Mouse (Mus musculus) neural tube, embryonic 13.5 days (tissue): ENCODE measurements around the gene Bmp10. TPM values are rescaled to one million over a fixed set of nuclear protein-coding genes. Genes with fewer than 3 reads are reported as not detected.

ENCODE experiments used
- ATAC-seq: fragments of 200-750 bp; cut with Nextera tagmentation; 2 replicates; pipeline ENCODE4 v1.8.0; 2017; ENCODE audit warnings: low read depth, mild to moderate bottlenecking, moderate TSS enrichment, moderate library complexity
- H3K27ac ChIP-seq: fragments of 300-500 bp; sonication (generic); replicated peaks from 2 replicates; pipeline ENCODE4 v1.5.1; 2015; ENCODE audit warnings: moderate library complexity, mild to moderate bottlenecking, inconsistent platforms
- H3K27me3 ChIP-seq: fragments of 300-500 bp; sonication (generic); 2 replicates; pipeline ENCODE4 v1.6.1; 2015; ENCODE audit warnings: mild to moderate bottlenecking, inconsistent platforms
- H3K36me3 ChIP-seq: fragments of 300-500 bp; sonication (generic); 2 replicates; pipeline ENCODE4 v1.6.1; 2015; ENCODE audit warnings: mild to moderate bottlenecking, inconsistent platforms
- H3K4me1 ChIP-seq: fragments of 300-500 bp; sonication (generic); replicated peaks from 2 replicates; pipeline ENCODE4 v1.6.1; 2015; ENCODE audit warnings: inconsistent platforms
- H3K4me2 ChIP-seq: fragments of 300-500 bp; sonication (generic); 2 replicates; pipeline ENCODE4 v1.6.1; 2015; ENCODE audit warnings: inconsistent platforms, mild to moderate bottlenecking, moderate library complexity
- H3K4me3 ChIP-seq: fragments of 300-500 bp; sonication (generic); 2 replicates; pipeline ENCODE4 v1.5.1; 2015; ENCODE audit warnings: mild to moderate bottlenecking, inconsistent platforms
- H3K9ac ChIP-seq: fragments of 300-500 bp; sonication (generic); 2 replicates; pipeline ENCODE4 v1.6.1; 2015; ENCODE audit warnings: moderate library complexity, mild to moderate bottlenecking, inconsistent platforms
- H3K9me3 ChIP-seq: fragments of 300-500 bp; sonication (generic); 2 replicates; pipeline ENCODE4 v1.6.1; 2016; ENCODE audit warnings: inconsistent platforms
- WGBS: fragments of 180-500 bp; shearing (Covaris S2); methylation state at CpG from one replicate; pipeline ENCODE4 v1.1.7; 2015; 5-methylcytosine and 5-hydroxymethylcytosine counted together
- polyA plus RNA-seq: library from polyadenylated mRNA; unstranded; fragments of >200 nt; fragmentation: Nextera tagmentation; extraction: Ambion mirVana; gene quantifications from 2 replicates; pipeline ENCODE4 v1.2.1, GENCODE M21; 2015

The Bmp10 gene
- polyA plus RNA-seq = not detected in 2 replicates

DNA sequence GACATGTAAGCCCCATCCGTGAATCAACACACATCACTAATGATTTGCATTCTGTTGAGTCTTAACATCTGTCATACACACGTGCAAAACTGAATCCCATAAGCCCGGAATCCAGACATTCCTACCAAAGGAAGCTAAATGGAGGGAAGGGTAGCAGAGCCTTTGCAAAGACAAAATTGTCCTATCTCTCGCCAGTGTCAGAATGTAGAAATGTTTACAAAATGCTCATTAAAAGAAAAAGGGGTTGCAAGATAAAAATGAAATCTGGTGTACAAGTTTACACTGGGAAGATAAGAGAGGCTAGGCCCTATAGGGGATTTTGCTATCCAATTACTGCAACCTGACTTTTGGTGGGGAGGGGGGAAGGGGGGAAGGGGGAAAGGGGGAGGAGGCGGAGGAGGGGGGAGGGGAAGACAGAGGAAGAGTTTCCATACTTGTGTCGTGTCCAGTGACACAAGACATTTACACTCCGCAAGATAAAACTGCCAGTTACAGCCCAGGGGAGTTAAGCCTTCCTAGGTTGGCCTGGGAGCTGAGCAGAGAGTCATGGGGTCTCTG is at the start of gene Bmp10:
Bmp10 (plus strand) TSS at position 508 of the 558 bp plus-strand sequence.
- WGBS = 81% methylated on average over 7 of the region's 7 CpGs
- Histone ChIP-seq H3K9me3 (no peaks in the 10 kb centered on the region), H3K9ac (no peak within 1 kb of the TSS), H3K4me3 (no peak within 1 kb of the TSS), H3K4me2 (no peak within 1 kb of the TSS), H3K36me3 (no peaks in the 10 kb centered on the region), H3K4me1 (0 out of 2 replicates have a peak, but pooled peaks cover 2% of the 10 kb centered on the region), H3K27ac (no peak within 1 kb of the TSS), H3K27me3 (no peaks in the 10 kb centered on the region)
- no peak for ATAC-seq

DNA sequence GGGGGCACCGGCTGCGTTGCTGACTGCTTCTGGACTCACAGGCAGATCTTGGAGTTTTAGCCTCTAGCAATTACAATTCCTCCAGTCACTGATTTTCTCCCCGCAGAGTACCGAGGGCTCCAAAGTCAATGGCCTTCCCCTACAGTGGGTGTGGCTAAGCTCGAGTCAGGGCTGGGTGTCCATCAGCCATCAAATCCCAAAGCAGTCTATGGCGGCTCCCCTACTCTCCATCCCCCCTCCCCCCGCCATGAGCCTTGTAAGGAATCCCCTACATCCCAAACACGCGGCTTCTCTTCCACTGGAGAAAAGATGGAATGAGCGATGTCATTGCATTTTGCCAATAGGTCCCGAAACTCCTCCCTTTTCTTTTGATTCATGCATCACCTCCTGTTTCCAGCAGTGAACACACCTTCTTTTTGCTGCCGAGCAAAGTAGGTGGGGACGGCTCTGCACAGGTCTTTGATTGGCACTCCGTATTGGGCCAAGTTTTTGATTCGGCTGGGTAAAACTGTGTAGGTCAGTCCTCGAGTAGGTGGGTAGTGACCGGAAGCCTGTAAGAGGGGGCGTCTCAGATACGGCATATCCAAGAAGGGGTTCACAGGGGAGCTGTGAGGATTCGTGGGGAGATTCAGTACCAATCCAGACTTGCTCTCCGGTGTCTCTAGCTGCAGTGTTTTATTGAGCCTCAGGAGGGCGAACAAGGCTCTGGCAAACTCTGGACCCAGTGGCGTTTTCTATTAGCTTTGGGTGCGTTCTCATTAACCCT is 44.7 kb upstream of the Bmp10 start:
- H3K9me3 ChIP-seq = no peaks in the 10 kb centered on the region
- peaks cover 11% of the 10 kb centered on the region; the same call in 1 of the 2 replicates for H3K27me3 ChIP-seq
- no peak overlapping the region for H3K27ac ChIP-seq
- H3K9ac ChIP-seq = peak overlapping the region; percentile 13; the same call in 1 of the 2 replicates
- peak; percentile 23; the same call in 1 of the 2 replicates for ATAC-seq
- H3K4me1 ChIP-seq = peaks cover 11% of the 10 kb centered on the region
- no peaks in the 10 kb centered on the region for H3K36me3 ChIP-seq
- peak overlapping the region; percentile 54 for H3K4me2 ChIP-seq
- WGBS = 18% methylated on average over 24 of the region's 24 CpGs
- H3K4me3 ChIP-seq = peak overlapping the region; percentile 33

DNA sequence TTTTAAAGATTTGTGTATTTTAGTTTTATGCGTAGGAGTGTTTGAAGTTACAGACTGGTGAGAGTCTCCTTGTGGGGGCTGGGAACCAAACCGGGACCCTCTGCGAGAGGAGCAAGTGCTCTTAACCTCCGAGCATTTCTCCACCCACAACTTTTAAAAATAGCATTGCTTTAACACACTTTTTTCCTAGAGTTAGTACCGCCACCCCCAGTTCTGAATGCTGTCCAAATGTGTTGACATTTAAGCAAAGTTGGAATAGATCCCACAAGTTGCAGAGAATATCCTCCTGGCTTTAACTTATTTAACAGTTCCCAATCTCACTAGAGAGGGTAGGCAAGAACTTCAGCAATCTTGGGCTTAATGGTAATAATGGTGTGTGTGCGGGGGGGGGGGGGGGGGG is 44.0 kb upstream of the Bmp10 start:
- Histone ChIP-seq H3K4me1 (peaks cover 17% of the 10 kb centered on the region), H3K27me3 (peaks cover 11% of the 10 kb centered on the region; the same call in 1 of the 2 replicates), H3K9me3 (no peaks in the 10 kb centered on the region), H3K9ac (no peak overlapping the region), H3K36me3 (no peaks in the 10 kb centered on the region), H3K4me3 (no peak overlapping the region), H3K4me2 (peak overlapping the region; percentile 54), H3K27ac (no peak overlapping the region)
- ATAC-seq = no peak
- 62% methylated on average over 5 of the region's 6 CpGs for WGBS

DNA sequence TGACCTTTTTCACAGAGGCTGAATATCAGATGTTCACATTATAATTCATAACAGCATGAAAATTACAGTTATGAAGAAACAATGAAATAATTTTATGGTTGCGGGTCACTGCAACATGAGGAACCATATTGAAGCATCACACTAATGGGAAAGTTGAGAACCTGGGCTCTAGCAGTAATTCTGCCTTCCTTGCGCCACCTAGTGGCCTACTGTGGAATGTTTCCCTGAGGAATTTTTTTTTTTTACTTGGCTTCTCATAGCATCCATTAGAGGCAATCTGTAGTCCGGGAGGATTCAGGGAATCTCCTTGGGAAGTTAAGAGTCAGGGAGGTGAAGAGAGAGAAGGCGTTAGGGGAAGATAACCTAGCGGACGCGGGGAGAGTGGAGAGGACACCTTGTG is 42.6 kb upstream of the Bmp10 start:
- peaks cover 17% of the 10 kb centered on the region for H3K4me1 ChIP-seq
- WGBS = 16% methylated on average over 7 of the region's 7 CpGs

DNA sequence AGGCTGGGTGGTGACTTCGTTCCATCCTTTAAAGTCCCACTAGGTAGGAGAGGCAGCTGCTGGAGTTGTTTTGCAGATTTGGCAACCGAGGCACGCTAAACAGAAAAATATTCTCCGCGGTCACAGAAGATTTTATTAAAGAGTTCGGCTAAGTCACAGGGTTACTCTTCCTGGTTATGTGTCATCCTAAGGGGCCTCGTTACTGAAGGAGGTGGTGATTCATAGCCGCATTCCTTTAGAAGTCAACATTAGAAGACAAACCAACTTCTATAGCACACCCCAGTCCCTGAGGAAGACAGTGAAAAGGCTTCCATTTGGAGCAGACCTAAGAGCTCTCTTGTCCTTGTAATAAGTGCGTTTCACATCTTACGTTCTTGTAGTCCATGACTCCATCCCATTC is 42.1 kb upstream of the Bmp10 start:
- Histone ChIP-seq H3K9me3 (no peaks in the 10 kb centered on the region), H3K4me1 (peaks cover 17% of the 10 kb centered on the region), H3K4me3 (no peak overlapping the region), H3K4me2 (no peak overlapping the region), H3K27me3 (peaks cover 6% of the 10 kb centered on the region; the same call in 1 of the 2 replicates), H3K36me3 (no peaks in the 10 kb centered on the region), H3K9ac (no peak overlapping the region), H3K27ac (no peak overlapping the region)
- ATAC-seq = no peak
- 84% methylated on average over 10 of the region's 10 CpGs for whole genome bisulfite sequencing

More for the DNA sequence above, 42.6 kb upstream of the Bmp10 start:
- H3K36me3 ChIP-seq = no peaks in the 10 kb centered on the region
- H3K27me3 ChIP-seq = peaks cover 11% of the 10 kb centered on the region; the same call in 1 of the 2 replicates
- H3K4me2 ChIP-seq = no peak overlapping the region
- H3K4me3 ChIP-seq = no peak overlapping the region
- no peaks in the 10 kb centered on the region for H3K9me3 ChIP-seq
- no peak overlapping the region for H3K27ac ChIP-seq
- ATAC-seq = no peak
- no peak overlapping the region for H3K9ac ChIP-seq

DNA sequence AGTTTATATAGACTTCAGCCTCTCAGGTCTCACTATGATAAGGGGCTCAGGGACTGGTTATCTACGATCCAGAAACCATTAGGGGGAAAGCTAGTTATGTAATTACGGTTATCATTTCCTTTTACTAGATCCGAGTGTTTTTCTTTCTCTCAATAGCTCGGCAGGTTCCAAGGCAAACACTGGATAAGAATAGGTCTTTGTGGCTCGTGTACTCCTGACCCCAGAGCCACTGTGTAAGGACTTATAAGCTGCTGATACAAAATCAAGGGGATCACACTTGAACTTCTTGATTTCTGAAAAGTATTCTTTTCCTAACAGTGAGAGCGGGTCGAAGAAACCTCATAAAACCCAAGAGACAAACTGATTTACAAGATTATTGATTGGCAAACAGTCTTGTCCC is 39.9 kb upstream of the Bmp10 start, which contains the start of gene Gkn3:
Gkn3 (minus strand) TSS at position 59 of the 400 bp plus-strand sequence.
- peaks cover 16% of the 10 kb centered on the region for H3K4me1 ChIP-seq
- ATAC-seq = no peak
- 58% methylated on average over 7 of the region's 7 CpGs for WGBS
- H3K9ac ChIP-seq = no peak within 1 kb of the TSS
- H3K27ac ChIP-seq = no peak within 1 kb of the TSS
- H3K9me3 ChIP-seq = no peaks in the 10 kb centered on the region
- no peak within 1 kb of the TSS for H3K4me2 ChIP-seq
- no peaks in the 10 kb centered on the region for H3K27me3 ChIP-seq
- no peak within 1 kb of the TSS for H3K4me3 ChIP-seq
- no peaks in the 10 kb centered on the region for H3K36me3 ChIP-seq

DNA sequence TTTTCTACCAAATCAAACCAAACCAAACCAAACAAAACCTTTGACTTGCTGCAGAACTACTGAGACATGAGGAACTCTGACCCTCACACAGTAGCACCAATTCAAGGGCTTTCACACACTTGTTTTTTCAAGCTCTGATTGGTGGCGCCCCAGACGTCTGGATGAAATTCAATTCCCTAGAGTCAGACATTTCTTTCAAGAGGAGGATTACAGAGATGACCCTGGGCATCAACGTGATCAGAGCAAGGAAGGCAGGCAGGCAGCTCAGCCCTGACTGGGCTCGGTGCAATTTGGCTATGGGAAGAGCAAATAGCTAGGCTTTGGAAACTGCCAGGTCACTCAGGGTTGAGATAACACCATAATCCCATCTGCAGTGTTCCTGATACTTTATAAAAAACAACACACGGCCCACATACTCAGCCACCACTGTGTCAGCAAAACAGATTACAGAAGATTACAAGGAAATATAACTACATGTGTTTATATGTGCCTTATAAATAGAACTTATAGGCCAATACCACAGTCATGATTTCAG is 39.3 kb upstream of the Bmp10 start:
- ATAC-seq = no peak
- Histone ChIP-seq H3K4me1 (peaks cover 9% of the 10 kb centered on the region), H3K27ac (no peak overlapping the region), H3K4me2 (no peak overlapping the region), H3K36me3 (no peaks in the 10 kb centered on the region), H3K27me3 (no peaks in the 10 kb centered on the region), H3K4me3 (no peak overlapping the region), H3K9me3 (no peaks in the 10 kb centered on the region), H3K9ac (no peak overlapping the region)
- WGBS = 41% methylated on average over 5 of the region's 5 CpGs

DNA sequence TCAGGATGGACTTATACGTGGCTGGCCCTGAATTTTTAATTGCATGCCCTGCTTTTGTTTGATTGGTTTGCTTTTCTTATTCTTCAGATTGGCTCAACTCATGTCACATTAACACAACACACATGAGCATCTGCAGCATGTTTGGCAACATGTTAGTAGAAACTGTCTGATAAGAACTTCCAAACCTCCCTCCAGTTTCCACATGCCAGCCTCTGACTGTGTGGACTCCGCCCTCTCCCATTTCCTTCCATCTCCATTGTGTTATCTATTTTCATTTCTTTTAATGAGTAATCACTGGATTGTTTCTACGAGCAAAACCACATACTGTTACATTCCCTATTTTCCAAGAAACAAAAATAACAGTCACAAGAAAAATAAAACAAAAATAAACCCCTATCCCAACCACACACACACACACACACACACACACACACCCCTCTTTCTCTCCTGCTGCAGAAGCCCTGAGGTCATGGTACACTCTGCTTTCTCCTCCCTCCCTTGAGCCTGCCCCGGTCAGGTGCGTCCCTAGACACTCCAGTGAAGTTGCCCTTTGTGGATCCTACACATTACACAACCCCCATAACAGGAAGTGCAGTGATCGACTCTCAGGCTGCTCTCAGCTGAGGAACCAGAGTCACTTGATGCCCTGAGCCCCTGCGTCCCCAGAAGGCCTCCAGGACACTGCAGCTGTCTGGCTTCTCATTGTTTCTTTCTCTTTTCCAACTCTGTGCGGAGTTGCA is 35.2 kb upstream of the Bmp10 start:
- Histone ChIP-seq H3K9ac (no peak overlapping the region), H3K27me3 (no peaks in the 10 kb centered on the region), H3K4me1 (peaks cover 9% of the 10 kb centered on the region; the same call in 1 of the 2 replicates), H3K4me3 (no peak overlapping the region), H3K27ac (no peak overlapping the region), H3K36me3 (no peaks in the 10 kb centered on the region), H3K9me3 (no peaks in the 10 kb centered on the region), H3K4me2 (no peak overlapping the region)
- no peak for ATAC-seq
- 77% methylated on average over 8 of the region's 8 CpGs for WGBS

DNA sequence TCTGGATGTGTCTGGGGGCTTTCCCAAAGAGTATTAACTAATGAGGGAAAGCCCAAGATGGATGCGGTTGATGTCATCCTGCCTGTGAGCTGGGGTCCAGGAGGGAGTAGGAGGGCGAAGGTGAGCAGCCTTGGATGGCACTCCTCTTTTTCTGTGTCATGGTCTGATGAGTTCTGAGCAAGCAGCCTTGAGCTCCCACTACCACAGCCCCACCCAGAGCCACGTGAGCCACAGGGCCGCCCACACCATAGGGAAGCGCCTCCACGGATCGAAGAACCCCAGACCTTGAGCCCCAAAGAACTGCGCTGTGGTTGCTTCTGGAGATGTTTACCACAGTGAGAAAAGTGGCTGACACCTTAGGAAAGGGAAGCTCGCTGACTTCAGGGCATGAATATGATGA is 34.0 kb upstream of the Bmp10 start:
- no peaks in the 10 kb centered on the region for H3K27me3 ChIP-seq
- H3K9me3 ChIP-seq = no peaks in the 10 kb centered on the region
- no peak overlapping the region for H3K4me2 ChIP-seq
- H3K9ac ChIP-seq = no peak overlapping the region
- H3K4me1 ChIP-seq = no peaks in the 10 kb centered on the region
- H3K27ac ChIP-seq = no peak overlapping the region
- no peak overlapping the region for H3K4me3 ChIP-seq
- WGBS = 89% methylated on average over 9 of the region's 9 CpGs
- no peak for ATAC-seq
- no peaks in the 10 kb centered on the region for H3K36me3 ChIP-seq

DNA sequence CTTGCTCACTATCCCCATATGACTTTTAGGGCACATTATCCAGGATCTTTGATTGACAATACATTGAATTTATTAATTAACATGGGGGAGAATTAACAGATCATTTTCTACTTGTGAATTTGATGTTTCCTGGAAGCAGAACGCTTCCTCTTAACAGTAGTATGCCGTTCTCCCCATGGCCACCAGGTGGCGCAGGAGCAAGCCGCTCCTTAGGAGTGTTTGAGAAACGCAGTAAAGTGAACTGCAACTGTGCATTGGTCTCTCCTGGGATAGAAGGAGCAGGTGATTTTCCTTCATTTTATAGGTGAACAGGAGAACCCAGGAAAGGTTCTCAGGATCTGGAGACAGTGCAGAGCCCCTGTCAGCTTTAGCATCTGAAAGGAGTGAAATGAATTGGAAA is 29.7 kb upstream of the Bmp10 start:
- Histone ChIP-seq H3K9ac (no peak overlapping the region), H3K9me3 (no peaks in the 10 kb centered on the region), H3K27ac (no peak overlapping the region), H3K4me3 (no peak overlapping the region), H3K27me3 (no peaks in the 10 kb centered on the region), H3K4me1 (no peaks in the 10 kb centered on the region), H3K36me3 (no peaks in the 10 kb centered on the region), H3K4me2 (no peak overlapping the region)
- 3% methylated on average over 5 of the region's 5 CpGs for WGBS
- no peak for ATAC-seq

DNA sequence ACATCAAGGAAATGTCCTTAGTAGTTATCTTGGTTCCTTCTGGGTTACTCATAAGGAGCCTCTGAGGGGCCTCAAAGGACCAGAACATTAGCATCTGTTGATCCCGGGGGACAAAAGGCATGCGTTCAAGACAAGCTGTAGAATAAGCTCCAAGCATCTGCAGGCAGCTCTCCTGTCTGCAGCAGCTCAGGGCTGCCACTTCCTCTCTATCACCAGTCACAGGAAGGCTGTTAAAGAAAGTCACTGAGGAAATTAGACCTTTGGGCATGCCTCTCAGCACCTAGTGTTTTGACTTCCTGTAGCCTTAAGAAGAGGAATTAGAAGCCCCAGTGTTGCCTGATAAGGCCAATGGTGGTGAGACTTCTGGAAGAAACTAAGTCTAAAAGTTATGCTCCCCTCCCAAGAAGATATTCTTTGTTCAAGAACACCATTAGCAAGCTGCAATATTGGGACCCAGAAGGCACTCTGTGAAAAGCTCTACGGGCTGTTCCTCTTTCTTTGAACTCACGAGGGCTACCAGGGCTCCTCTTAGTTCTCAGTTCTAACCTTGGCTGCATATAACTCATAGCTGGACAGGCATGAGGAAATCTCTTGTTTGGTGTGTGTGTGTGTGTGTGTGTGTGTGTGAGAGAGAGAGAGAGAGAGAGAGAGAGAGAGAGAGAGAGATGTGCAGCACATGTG is 28.8 kb upstream of the Bmp10 start:
- Histone ChIP-seq H3K9me3 (no peaks in the 10 kb centered on the region), H3K9ac (no peak overlapping the region), H3K27me3 (no peaks in the 10 kb centered on the region), H3K4me2 (no peak overlapping the region), H3K27ac (no peak overlapping the region), H3K4me3 (no peak overlapping the region), H3K4me1 (no peaks in the 10 kb centered on the region), H3K36me3 (no peaks in the 10 kb centered on the region)
- ATAC-seq = no peak
- 73% methylated on average over 4 of the region's 4 CpGs for WGBS
